Mouse (Mus musculus): ENCODE results near the gene Zmiz1. TPM values are rescaled to one million over a fixed set of nuclear protein-coding genes. Genes with fewer than 3 reads are reported as not detected.

Zmiz1 gene
- polyA plus RNA-seq, 1 experiment from 2014 or later = 45.8 TPM

DNA sequence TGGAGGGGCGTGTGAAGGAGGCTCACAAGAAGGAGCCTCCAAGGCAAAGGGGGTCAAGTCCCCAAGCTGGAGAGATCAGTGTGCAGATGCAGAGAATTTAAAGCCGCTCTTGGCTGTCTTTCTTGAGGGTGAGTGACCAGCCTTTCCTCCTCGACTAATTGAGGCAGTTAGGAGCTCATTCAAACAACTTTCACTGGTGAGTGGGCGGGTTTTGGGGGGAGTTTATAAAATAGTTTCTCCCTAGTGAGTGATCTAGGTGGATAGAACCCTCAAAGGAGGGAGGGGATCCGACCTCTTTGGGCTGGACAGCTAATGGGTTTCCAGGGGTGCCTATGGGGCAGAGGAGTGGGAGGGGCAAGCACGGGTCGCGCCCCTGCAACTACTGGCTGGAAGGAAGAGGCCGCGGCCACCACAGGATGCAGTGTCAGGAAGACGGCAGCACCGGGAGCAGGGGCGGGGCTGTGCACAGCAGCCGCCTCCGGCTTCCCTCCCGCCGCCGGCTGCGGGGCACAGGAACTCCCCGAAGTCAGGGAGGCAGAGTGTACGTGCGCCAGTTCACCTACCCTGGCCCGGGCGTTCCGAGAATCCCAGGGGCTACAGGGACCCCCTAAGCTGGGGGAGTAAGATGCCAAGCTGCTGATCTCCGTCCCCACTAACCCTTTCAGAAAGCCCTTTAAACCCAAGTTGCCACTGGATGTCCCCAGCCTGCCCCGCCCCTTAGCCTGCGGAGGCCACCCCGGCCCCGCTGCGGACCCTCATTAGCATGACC is 147.6 kb downstream of the Zmiz1 start:
- WGBS = 1% methylated on average over 31 of the region's 31 CpGs
- H3K9me3 ChIP-seq = no peaks in the 10 kb centered on the region
- no peaks in the 10 kb centered on the region for H3K27me3 ChIP-seq (ENCODE audit: insufficient read depth, poor library complexity, severe bottlenecking)
- DNase-seq (ENCODE audit: low spot score) = peak; percentile 87
- peak overlapping the region; percentile 99 for H3K27ac ChIP-seq
- peaks cover 94% of the 10 kb centered on the region for H3K4me1 ChIP-seq
- H3K4me3 ChIP-seq = peak overlapping the region; percentile 92
- H3K36me3 ChIP-seq = 0 out of 2 replicates have a peak, but pooled peaks cover 7% of the 10 kb centered on the region

DNA sequence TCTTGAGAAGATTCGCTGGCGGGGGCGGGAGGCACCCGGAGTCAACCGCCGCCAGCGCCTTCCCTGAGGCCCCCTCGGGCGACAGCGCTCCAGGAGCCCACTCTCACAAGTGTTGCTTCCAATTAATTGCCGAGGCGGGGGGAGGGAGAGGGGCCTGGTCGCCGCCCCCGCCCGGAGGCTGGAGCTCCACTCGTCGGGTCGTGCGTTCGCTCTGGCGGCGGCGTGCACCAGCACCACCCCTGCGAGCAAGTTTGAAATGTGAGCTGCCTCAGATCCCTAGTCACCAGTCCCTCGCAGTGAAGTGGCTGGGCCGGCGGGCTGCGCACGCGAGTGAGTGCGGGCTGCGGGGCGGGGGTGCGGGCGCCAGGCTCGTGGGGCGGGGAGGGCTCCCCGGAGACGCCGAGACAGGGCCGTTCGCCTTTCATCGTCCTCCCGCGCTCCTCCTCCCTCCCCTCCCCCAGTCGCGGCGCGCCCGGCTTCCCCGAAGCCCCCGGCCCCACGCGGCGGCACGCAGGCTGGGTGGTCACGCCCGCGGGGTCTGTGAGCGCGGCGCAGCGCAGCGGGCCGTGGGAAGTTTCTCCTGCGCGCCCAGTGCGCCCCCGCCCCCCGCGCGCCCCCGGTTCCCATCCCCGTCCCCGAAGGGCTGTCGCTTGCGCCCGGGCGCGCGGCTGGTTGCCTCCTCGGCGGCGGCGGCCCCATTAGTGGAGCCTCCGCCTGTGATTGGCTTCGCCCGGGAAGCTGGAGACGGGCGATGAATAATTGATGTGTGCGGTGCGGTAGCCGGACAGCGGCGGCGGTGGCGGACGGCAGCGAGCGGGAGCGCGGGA is 148.4 kb downstream of the Zmiz1 start:
- Histone ChIP-seq H3K36me3 (0 out of 2 replicates have a peak, but pooled peaks cover 11% of the 10 kb centered on the region), H3K4me3 (peak overlapping the region; percentile 92), H3K27me3 (ENCODE audit: insufficient read depth, poor library complexity, severe bottlenecking) (no peaks in the 10 kb centered on the region), H3K4me1 (peaks cover 94% of the 10 kb centered on the region), H3K9me3 (no peaks in the 10 kb centered on the region), H3K27ac (peak overlapping the region; percentile 99)
- under 1% methylated on average over 91 of the region's 103 CpGs for WGBS
- peak; percentile 83 for DNase-seq (ENCODE audit: low spot score)

DNA sequence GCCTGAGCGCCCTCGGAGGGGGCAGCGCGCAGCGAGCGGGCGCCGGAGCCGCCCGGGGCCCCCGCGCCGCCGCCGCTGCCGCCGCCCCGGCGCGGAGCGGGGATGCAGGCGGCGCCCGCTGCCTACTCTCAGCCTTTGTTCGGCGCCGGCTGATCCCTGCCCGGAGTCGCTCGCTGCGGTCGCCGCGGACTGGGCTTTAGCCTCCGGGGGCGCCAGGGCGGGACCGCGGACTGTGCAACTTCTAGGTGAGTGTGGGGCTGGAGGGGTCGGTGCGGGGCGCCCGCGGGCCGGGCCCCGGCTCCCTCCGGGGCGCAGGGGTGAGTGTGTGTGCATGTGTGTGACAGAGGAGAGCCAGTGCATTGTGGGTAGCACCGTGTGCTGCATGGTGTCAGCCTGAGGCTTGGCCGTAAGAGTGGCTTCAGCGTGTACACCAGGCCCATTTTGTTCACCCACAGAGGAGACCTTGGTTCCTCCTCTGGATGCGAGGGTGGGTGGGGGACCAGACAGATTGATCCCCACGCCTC is 149.0 kb downstream of the Zmiz1 start:
- 0 out of 2 replicates have a peak, but pooled peaks cover 14% of the 10 kb centered on the region for H3K36me3 ChIP-seq
- H3K9me3 ChIP-seq = no peaks in the 10 kb centered on the region
- peak overlapping the region; percentile 99 for H3K27ac ChIP-seq
- no peak for DNase-seq (ENCODE audit: low spot score)
- H3K4me3 ChIP-seq = peak overlapping the region; percentile 92
- WGBS = 1% methylated on average over 53 of the region's 53 CpGs
- H3K27me3 ChIP-seq (ENCODE audit: insufficient read depth, poor library complexity, severe bottlenecking) = no peaks in the 10 kb centered on the region
- H3K4me1 ChIP-seq = peaks cover 94% of the 10 kb centered on the region

DNA sequence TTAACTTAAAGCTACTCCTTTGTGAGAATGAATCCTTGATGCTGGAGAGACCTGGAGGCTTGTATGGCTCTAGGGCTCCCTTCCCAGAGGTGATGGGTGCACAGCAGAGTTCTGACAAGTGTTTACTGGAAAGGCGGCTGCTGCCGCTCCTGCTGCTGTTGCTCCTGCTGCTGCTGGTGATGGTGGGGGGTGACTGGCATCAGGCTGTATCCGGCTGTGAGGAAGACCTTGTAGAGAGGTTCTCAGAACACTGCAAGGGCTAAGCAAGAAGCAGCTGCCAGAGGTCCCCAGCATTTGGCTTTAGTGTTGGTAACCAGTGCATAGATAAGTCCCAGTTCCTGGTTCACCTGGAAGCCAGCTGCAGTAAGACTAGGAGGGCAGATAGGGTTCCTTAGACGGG is 149.6 kb downstream of the Zmiz1 start:
- H3K27ac ChIP-seq = peak overlapping the region; percentile 99
- 0 out of 2 replicates have a peak, but pooled peaks cover 14% of the 10 kb centered on the region for H3K36me3 ChIP-seq
- H3K9me3 ChIP-seq = no peaks in the 10 kb centered on the region
- peak overlapping the region; percentile 92 for H3K4me3 ChIP-seq
- DNase-seq (ENCODE audit: low spot score) = no peak
- peaks cover 94% of the 10 kb centered on the region for H3K4me1 ChIP-seq
- H3K27me3 ChIP-seq (ENCODE audit: insufficient read depth, poor library complexity, severe bottlenecking) = no peaks in the 10 kb centered on the region
- 9% methylated on average over 4 of the region's 4 CpGs for WGBS

DNA sequence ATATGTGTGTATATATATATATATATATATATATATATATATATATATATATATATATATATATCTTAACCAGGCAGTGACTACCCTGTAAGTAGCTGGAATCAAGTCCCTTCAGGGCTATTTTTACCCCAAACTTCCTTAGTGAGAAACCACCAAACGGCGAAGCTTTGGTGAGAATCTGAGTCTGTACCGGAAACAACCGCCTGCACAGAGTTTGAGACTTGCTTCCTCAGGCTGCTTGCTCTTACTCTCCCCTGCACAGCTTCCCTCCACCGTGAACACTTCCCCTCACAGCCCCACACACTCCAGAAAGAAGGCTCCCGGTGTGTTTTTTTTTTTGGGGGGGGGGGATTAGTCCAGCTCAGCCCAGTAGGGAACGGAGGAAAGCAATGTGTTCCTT is 150.4 kb downstream of the Zmiz1 start:
- 72% methylated on average over 7 of the region's 7 CpGs for WGBS
- Histone ChIP-seq H3K9me3 (no peaks in the 10 kb centered on the region), H3K27me3 (ENCODE audit: insufficient read depth, poor library complexity, severe bottlenecking) (no peaks in the 10 kb centered on the region), H3K4me3 (no peak overlapping the region), H3K27ac (0 out of 2 replicates have a peak overlapping the region, but pooled peaks have one; percentile 49), H3K36me3 (0 out of 2 replicates have a peak, but pooled peaks cover 14% of the 10 kb centered on the region), H3K4me1 (peaks cover 94% of the 10 kb centered on the region)
- no peak for DNase-seq (ENCODE audit: low spot score)

DNA sequence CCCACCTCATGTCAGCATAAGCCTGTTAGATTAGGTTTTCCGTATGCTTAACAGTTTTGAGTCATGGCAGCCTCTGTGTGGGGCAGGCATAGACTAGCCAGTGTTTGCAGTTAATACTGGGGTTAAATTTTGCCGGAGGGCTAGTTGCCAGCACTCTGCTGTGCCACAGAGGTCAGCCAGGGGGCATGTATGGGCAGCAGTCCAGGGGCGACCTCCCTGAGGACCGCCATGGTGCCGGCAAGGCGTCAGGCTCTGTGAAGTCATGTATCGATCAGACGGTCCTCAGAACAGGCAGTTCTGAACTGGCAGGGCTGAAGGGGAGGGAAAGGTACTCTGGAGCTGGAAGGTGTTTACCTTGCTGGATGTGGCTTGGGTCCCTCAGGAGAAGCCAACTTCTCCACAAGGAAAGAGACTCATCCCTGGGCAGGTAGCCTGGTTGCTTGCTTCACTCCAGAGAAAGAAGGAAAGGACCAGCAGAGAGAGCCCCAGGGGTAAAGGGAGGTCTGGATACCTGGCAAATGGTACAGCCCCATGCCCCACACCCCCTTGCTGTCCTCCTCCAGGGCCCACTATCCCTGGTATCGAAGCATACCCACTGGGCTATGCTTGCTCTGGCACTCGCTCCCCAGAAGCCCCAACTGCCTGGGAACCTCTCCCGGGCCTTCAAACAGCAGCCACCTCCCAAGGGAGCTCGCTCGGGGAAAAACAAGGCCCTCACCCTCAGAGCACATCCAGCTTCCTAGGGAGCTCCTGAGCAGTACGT is 151.6 kb downstream of the Zmiz1 start:
- Histone ChIP-seq H3K27ac (peak overlapping the region; percentile 80), H3K9me3 (no peaks in the 10 kb centered on the region), H3K36me3 (peaks cover 25% of the 10 kb centered on the region), H3K4me3 (no peak overlapping the region; the same call in 1 of the 2 replicates), H3K4me1 (peaks cover 96% of the 10 kb centered on the region), H3K27me3 (ENCODE audit: insufficient read depth, poor library complexity, severe bottlenecking) (no peaks in the 10 kb centered on the region)
- no peak for DNase-seq (ENCODE audit: low spot score)
- WGBS = 59% methylated on average over 14 of the region's 14 CpGs

DNA sequence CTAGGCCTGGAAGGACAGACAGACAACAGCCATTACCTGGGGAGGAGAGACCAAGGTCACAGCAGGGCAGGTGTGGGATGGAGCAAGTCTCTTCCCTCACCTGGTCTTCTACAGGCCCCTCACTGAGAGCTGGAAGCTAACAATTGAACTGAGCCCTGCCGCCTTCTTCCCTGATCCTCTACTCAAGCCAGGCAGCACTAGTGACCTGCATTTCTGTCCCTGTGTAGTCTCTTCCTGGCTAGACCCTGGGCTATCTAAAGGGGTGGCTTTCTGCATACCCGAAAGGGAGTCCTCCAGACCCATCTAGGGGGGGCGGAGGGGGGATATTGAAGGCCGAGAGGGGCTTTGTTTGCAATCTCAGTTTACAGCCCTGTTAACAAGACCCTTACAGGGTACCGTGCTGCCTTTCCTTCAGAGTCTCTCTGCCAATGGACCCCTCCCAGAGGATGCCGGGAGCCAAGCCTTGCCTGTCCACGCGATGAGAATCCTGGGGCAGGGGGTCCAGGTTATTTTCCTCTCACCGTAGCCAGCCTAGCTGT is 152.2 kb downstream of the Zmiz1 start:
- DNase-seq (ENCODE audit: low spot score) = no peak
- WGBS = 55% methylated on average over 9 of the region's 9 CpGs
- Histone ChIP-seq H3K36me3 (peaks cover 31% of the 10 kb centered on the region), H3K9me3 (no peaks in the 10 kb centered on the region), H3K4me3 (no peak overlapping the region), H3K27ac (peak overlapping the region; percentile 80), H3K27me3 (ENCODE audit: insufficient read depth, poor library complexity, severe bottlenecking) (no peaks in the 10 kb centered on the region), H3K4me1 (peaks cover 96% of the 10 kb centered on the region)

DNA sequence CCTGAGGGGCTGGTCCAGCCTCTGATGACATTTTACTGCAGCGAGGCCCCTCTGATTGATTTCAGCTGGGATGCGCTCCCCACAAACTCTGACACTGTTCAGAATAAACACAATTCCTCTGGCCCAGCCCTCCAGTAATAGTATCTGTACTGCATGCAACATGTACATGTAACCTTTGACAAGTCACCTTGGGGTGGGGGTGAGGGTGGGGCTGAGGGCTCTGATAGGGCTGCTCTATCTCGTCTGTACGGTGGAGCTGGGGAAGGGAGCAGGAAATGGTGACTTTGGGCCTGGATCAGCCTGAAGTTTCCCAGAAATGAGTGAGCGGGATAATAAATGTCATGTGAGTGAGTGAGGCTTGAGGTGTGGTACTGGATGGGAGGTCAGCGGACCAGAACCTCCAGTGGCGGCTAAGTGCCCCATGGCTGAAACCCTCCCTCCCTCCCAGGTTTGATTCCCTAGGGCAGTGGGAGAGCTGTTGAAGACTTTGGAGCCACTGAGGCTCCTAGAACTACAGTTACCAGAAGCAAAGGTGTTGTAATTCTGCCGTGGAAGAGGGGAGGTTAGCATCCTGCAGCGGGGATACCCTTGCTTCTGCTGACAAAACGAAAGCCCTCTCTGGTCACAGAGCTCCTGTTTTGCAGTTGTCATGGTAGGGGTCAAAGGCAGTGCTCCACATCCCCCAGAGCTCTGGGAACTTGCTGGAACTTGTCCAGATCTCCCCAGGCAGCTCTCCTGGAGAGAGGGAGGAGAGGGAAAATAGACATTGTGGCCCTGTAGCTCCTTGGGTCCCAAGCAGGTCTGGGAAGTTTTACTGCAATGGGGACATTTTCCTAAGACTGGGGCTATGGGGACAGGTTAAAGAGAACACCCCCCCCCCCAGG is 153.1 kb downstream of the Zmiz1 start:
- 64% methylated on average over 10 of the region's 10 CpGs for WGBS
- Histone ChIP-seq H3K27me3 (ENCODE audit: insufficient read depth, poor library complexity, severe bottlenecking) (no peaks in the 10 kb centered on the region), H3K36me3 (peaks cover 37% of the 10 kb centered on the region), H3K4me3 (no peak overlapping the region), H3K27ac (peak overlapping the region; percentile 80; the same call in 1 of the 2 replicates), H3K9me3 (no peaks in the 10 kb centered on the region), H3K4me1 (peaks cover 96% of the 10 kb centered on the region)
- no peak for DNase-seq (ENCODE audit: low spot score)

DNA sequence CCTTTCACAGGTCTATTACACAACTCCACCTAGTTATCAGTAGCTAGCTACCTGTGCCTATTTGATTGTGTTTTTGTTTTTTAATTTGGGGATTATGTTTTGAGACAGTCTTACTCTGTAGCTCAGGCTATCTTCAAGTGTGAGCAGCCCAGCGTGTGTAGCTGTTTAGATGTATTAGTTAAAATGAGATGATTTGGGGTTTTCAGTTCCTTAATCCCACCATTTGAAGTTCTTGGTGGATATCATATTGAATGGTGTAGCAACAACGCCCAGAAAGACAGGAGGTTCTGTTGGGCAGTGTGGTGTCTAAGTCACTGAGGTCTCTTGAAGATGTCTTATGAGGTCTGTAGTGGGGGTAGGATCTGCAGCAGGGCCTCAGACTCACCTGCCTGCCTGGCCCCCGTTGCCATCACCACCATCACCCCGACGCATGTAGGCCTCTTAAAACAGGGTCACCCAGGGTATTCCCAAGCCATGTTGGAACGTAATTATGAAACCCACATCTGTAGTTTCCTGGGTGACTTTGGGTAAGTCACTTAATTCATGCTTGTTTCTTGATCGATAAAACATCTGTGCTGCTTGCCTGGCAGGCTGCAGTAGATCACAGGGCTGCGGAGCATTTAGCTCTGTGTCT is 155.1 kb downstream of the Zmiz1 start:
- Histone ChIP-seq H3K4me3 (no peak overlapping the region), H3K27ac (peak overlapping the region; percentile 56; the same call in 1 of the 2 replicates), H3K27me3 (ENCODE audit: insufficient read depth, poor library complexity, severe bottlenecking) (no peaks in the 10 kb centered on the region), H3K4me1 (peaks cover 86% of the 10 kb centered on the region), H3K9me3 (no peaks in the 10 kb centered on the region), H3K36me3 (peaks cover 49% of the 10 kb centered on the region)
- WGBS = 93% methylated on average over 8 of the region's 8 CpGs
- no peak for DNase-seq (ENCODE audit: low spot score)

DNA sequence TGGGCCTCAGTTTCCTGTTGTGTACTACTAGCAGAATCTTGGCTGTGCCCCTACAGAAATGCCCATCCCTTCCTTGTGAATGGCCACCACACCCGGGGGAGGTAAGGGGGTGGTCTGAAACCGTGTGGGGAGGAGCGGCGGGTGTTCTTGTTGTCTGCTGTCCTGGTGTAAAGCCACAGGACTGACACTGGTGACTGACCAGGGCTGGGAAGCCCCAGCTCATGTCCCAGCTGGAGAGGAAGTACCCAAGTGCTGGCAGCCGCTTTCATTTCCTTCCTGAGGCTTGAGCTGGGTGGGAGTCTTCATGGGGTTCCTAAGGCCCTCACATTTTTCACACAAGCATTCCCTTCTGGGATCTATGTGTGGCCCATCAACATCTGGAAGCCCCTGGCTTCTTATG is 155.7 kb downstream of the Zmiz1 start:
- H3K36me3 ChIP-seq = peaks cover 55% of the 10 kb centered on the region
- H3K27me3 ChIP-seq (ENCODE audit: insufficient read depth, poor library complexity, severe bottlenecking) = no peaks in the 10 kb centered on the region
- H3K27ac ChIP-seq = peak overlapping the region; percentile 56
- no peak for DNase-seq (ENCODE audit: low spot score)
- H3K4me3 ChIP-seq = no peak overlapping the region
- H3K4me1 ChIP-seq = peaks cover 88% of the 10 kb centered on the region
- WGBS = 49% methylated on average over 5 of the region's 5 CpGs
- no peaks in the 10 kb centered on the region for H3K9me3 ChIP-seq

DNA sequence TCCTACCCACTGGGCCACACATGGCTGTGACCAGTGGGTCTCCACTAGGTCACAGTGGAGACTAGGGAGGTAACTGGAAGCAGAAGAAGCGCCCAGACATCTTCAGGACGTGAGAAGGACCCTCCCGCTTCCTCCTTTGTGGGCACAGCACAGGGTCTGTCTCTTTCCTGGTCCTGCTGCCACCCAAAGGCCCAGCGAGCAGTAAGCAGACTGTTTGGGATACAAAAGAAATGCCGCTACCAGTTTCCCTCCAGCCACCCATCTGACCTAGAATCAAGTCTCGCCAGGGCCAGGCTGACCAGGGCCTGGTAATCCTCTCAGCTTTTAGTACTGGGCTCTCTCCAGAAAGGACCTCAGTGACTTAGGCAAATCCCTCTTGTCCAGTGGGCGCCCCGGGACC is 156.6 kb downstream of the Zmiz1 start:
- WGBS = 93% methylated on average over 8 of the region's 8 CpGs
- DNase-seq (ENCODE audit: low spot score) = no peak
- Histone ChIP-seq H3K4me3 (no peak overlapping the region), H3K4me1 (peaks cover 88% of the 10 kb centered on the region), H3K9me3 (no peaks in the 10 kb centered on the region), H3K36me3 (peaks cover 56% of the 10 kb centered on the region), H3K27me3 (ENCODE audit: insufficient read depth, poor library complexity, severe bottlenecking) (no peaks in the 10 kb centered on the region), H3K27ac (no peak overlapping the region)

All from heart, embryonic 10.5 days (tissue).